Mouse (Mus musculus) thymus, postnatal 14 days (tissue): ENCODE measurements around the gene Mthfd2l.

ENCODE experiments used
- DNase-seq: peaks from one replicate; pipeline ENCODE4 v3.0.0; 2021

The Mthfd2l gene

GRCm38 (mm10) chr5:90930971-90931851 lies at the start of gene Mthfd2l:
Mthfd2l (plus strand) TSS chr5:90931117.
- peak; percentile 86 for DNase-seq

DNA sequence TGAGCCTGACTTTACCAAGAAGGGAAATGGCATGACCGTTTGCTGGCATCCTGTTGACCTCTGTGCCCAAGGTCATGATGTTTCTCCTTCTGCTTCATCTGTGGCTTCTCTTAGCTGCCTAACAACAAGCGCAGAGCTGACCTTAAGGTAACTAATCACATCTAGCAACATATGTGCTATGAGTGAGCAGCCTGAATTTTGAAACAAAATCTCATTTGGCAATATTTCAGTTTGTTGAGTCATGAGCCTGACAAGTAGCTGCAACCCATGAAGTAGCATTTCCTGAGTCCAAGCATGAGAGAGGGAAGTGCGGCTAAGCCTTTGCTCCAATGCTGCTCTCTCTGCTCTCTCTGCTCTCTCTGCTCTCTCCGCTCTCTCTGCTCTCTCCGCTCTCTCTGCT lies 49.2 kb upstream of the Mthfd2l start:
- DNase-seq, result no peak

DNA sequence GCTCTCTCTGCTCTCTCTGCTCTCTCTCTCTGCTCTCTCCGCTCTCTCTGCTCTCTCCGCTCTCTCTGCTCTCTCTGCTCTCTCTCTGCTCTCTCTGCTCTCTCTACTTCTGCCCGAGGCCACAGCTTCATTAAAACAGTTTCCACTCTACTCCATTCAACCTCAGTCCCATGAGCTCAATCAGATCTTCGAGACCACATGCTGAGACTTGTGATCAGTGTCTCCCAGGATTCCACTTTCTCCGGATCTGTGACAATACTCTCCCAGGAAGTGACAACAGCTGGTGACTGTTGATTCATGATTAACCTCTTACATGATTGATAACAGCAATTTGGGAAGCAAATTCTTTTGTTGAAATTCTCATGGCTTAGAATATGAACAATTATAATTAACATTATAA lies 48.8 kb upstream of the Mthfd2l start:
- no peak for DNase-seq

- no peak for DNase-seq
Observed at GRCm38 (mm10) chr5:90884628-90885242, 46.2 kb upstream of the Mthfd2l start.

DNA sequence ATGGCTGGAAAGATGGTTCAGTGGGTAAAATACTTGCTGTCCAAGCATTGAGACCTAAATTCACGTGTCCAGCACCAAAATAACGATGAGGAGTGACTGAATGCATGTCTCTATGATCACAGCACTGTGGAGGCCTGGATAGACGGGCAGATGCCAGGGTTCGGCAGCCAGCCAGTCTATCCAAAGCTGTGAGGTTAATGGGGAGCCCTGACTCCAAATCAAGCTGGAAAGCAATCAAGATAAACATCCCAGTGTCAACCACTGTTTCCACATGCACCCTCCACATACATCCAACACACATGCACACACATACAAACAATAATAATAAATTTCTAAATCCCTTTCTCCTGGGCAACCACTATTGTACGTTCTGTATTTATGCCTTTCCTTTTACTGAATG lies 42.3 kb upstream of the Mthfd2l start:
- no peak for DNase-seq

GRCm38 (mm10) chr5:90890519-90891463 lies 40.1 kb upstream of the Mthfd2l start, which contains the start of gene Cxcl1:
Cxcl1 (plus strand) TSS chr5:90891241.
- no peak for DNase-seq

- no peak for DNase-seq
Observed at GRCm38 (mm10) chr5:90891464-90891813, 39.5 kb upstream of the Mthfd2l start.

DNA sequence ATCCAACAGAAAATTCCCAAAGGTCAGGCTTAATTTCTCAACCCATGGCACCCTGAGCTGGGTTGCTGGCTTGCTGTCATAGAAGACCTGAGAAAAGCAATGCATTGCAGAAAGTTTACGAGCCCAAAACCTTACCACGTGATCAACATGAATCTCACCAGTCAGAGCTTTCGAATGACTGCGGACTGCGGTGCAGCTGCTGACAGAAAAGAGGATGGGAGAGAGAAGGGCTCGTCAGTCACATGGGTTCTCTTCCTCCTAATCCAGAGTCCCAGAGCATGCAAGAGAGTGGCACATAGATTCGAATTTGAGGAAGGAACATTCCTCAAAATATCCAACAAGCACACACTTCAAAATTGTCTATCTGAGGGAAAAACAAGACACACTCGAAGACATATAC lies 36.7 kb upstream of the Mthfd2l start:
- DNase-seq, result no peak

DNA sequence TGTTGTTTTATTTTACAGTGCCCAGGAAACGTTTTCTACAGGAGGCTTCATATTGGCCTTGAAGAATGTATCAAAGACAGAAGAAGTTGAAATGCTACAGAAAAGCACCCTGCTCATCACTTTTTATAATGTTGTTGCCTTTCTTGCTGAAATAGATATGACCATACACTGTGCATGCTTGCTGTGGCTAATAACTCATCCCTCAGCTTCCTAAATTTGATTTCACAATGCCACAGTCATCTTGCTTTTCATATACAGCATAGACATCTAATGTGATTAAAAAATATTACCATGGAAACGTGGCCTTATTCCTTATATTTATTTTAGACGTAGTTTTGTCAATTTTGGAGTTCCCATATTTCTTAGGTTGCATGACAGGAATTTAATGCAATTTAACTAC lies 33.5 kb upstream of the Mthfd2l start:
- DNase-seq, result no peak

DNA sequence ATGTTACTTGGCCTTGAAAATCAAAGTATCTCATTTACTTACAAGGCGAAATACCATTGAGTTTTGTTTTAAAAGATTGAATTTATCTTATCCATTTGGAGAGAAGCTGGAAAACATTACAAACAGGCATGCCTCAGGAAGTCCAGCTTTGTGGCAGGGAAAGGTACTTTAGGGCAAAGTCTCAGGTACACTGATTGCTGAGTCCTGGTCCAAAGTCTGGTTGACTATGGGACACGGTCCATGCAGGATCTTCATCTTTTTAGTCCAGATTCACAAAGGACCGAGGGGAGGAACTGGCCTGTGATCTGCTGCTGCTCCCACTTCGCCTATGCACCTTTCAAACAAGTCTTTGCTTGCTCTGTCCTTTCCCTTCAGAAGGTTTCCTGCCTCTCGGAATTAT lies 31.6 kb upstream of the Mthfd2l start:
- DNase-seq, result no peak

DNA sequence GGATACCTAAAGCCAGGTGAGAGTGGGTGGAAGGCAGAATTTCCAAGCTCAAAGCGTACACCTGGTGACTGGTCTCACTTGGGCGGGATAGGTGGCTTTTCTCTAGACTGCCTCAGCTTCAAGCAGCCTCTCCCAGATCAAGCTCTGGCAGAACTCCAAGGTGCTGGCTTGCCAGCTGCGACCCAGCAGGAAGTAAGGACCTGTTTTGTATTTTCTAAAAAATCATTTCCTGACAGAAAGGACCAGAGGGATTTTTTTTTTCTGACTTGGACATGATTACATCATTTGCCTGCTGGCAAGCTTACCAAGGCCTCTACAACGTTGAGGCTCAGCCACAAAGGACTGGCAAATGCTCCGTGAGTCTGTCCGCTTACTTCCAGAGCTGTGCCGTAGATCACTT lies 30.8 kb upstream of the Mthfd2l start:
- DNase-seq, result no peak

DNA sequence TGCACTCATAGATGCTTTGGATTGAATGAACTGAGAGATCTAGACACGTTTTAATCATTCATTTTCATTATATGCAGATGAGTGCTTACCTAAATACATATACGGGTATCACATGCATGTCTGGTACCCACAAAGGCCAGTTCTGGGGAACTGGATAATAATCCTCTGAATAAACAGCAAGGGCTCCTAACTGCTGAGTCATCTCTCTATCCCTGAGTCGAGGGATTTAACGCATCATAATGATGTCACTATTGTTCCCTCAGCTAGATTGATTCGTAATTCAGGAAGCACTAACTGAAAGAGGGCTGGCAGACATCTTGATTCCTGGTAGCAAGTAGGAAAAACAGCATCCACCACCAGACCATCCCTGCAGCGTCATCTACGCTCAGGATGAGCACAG lies 30.2 kb upstream of the Mthfd2l start:
- no peak for DNase-seq

- DNase-seq, result peak; percentile 14
Observed at GRCm38 (mm10) chr5:90902380-90903260, 28.3 kb upstream of the Mthfd2l start.

DNA sequence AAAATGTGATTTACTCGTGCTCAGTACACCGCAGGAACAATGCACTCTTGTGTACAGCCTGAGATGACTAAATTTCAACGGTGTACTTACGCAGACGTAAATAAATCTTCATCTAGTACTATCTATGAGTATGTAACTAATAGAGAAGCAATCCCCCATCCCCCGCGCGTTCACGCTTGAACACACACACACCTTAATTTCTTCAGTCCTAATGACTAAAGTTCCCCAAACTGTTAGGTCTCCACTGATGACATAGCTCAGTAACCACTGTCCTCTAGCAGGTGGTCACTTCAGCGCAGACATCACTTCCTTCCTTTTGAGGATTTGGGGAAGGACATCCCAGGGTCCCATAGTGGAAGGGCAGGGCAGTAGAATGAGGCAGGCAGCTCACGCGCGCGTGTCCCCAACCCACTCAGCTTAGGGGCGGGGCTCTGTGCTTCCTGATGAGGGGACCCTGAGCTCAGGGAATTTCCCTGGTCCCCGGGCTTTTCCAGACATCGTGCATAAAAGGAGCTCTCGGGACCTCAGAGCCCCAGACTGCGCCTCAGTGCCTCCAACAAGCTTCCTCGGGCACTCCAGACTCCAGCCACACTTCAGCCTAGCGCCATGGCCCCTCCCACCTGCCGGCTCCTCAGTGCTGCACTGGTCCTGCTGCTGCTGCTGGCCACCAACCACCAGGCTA lies 27.4 kb upstream of the Mthfd2l start, which contains the start of gene Cxcl2:
Gene Cxcl2 (plus strand): TSS at position 533 of the 682 bp plus-strand sequence.
- DNase-seq, result no peak

DNA sequence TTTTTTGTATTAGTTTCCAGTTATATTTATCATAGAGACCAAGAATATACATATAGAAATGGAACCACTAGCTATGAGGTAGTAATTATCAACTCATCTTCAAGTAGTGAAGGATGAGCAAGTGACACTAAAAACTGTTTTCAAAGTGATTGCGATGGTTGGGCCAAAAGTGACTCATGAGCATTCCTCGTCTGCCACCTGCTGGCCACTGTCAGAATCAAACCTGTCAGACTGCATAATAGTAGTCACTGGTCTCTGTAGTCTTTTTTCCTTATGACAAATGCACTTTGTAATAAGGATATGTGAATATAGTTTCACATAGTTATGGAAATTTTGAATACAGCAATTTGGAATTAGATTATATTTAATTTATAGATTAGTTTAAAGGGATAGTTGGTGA lies 21.9 kb upstream of the Mthfd2l start:
- peak; percentile 52 for DNase-seq

DNA sequence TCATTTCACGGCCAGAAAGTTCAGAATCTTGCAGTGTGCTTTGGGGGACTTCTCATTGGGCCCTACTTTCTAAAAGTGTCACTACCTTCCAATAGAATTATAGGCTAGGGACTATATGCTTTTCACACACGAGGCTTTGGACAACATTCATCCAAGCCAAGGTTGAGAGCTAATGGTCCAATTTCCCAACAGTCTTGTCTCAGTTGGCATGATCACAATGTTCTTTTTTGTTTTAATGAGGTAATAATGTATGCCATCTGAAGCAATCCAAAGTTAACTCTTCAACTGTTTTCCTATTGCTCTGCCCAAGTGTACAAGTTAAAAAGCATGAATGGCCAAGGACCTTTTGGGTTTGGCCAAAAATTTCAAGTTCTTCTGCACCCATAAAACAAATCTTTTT lies 11.4 kb upstream of the Mthfd2l start:
- no peak for DNase-seq

DNA sequence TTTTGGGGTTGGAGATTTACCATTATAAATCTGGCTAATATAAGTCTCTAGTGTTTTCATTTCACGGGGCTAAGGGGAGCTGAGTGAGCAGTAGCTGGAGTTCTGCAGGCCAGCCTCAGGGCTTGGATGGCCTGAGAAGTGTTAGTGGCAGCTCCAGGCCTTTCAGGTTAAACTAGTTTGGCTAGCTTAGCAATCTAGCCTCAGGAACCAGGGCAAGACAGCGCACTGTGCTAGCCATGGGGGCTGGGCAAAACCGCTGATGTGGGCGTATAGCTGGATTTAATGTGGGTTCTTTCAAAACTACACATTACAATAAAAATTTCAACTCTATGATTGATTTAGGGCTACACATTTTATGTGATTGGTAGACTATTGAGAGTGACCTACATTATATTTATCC lies 8.0 kb upstream of the Mthfd2l start:
- no peak for DNase-seq

- no peak for DNase-seq
Observed at GRCm38 (mm10) chr5:90930546-90930945, 371 bp upstream of the Mthfd2l start.

GRCm38 (mm10) chr5:90931911-90932310 lies 994 bp downstream of the Mthfd2l start:
- no peak for DNase-seq

DNA sequence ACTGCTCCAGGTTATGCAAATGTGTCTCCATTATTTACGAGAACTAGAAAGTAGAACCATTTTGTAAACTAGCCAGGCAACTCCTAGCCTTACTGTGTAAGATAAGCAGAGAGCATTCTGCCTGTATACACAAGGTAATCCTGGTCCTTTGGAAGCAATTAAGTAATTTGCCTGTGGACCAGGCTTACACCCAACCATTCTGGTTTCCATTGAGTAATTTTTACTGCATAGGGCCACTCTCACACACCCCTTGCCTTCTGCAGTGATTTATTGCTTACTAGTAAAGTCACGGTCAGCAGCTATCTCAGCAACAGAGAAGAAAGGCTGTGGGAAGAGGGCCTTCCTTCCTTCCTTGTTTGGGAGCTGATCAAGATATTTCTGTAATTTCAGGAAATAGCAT lies 5.8 kb downstream of the Mthfd2l start:
- DNase-seq, result no peak

GRCm38 (mm10) chr5:90945453-90945852 lies 14.5 kb downstream of the Mthfd2l start:
- DNase-seq, result no peak

DNA sequence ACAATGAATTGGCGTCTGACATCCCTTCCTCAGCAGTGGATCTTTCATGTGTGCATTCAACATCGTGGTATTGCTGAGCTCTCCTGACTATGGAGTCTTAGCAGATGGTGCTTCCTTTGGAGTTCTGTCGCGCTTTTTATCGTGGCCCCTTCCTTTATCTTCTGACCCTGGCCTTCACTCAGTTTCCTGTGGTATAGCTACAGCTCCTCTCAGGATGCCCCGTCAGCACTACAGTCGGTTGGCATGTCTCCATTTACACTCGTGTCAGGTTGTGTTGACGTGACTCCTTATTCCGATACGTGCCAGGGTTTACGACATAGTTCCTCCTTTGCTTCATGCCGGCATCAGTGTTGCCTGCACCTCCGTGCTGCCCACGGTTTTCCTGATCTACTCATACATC lies 18.6 kb downstream of the Mthfd2l start:
- DNase-seq, result no peak
